Mouse (Mus musculus) kidney, adult 2 months (tissue): ENCODE measurements around the gene Tmem238l.

Experiments
- CTCF ChIP-seq: fragments of 200-500 bp; conservative IDR thresholded peaks from 2 replicates; pipeline ENCODE4 v1.5.1; 2011; ENCODE audit warnings: low read depth, mild to moderate bottlenecking, control low read depth, low read length, moderate library complexity, mixed read lengths; ENCODE audit not compliant: insufficient read depth, insufficient read length
- POLR2A ChIP-seq: fragments of 200-500 bp; IDR thresholded peaks from one replicate; pipeline ENCODE4 v1.6.1; 2011; ENCODE audit warnings: low read depth, low read length, control low read depth

GRCm38 (mm10) chr11:66942011-66942410 lies 14.4 kb upstream of the Tmem238l start:
- TF ChIP-seq CTCF, result no peak
- no peak for TF ChIP-seq POLR2A
